Mouse (Mus musculus): ENCODE data around the gene Gm42878. TPM values are rescaled to one million over a fixed set of nuclear protein-coding genes. Genes with fewer than 3 reads are reported as not detected.

Gm42878 gene
- polyA plus RNA-seq, 1 experiment, result 0.13 TPM

- peaks cover 12% of the 10 kb centered on the region; the same call in 1 of the 2 replicates for H3K4me1 ChIP-seq (ENCODE audit: control insufficient read depth, insufficient read depth, low read length)
- no peaks in the 10 kb centered on the region for H3K27me3 ChIP-seq (replicated peaks; ENCODE audit: control insufficient read depth, insufficient read depth, low read length)
- H3K27ac ChIP-seq (ENCODE audit: insufficient read depth, low read depth, low read length), result no peak overlapping the region
- DNase-seq, result no peak
- 50% methylated on average over 11 of the region's 11 CpGs for WGBS
- H3K4me3 ChIP-seq (ENCODE audit: insufficient read depth, low read depth, low read length), result no peak overlapping the region
- H3K36me3 ChIP-seq (ENCODE audit: control insufficient read depth, insufficient read depth, low read length), result no peaks in the 10 kb centered on the region
- TF ChIP-seq POLR2A (IDR thresholded peaks at IDR 0.05; ENCODE audit: low read depth, low read length) (no peak), CTCF (conservative IDR thresholded peaks at IDR 0.05; ENCODE audit: insufficient read depth, insufficient read length, low read depth, low read length) (no peak)
Measured at GRCm38 (mm10) chr5:121591417-121592063, 46.3 kb upstream of the Gm42878 start.

GRCm38 (mm10) chr5:121589928-121590327 lies 44.6 kb upstream of the Gm42878 start:
- Histone ChIP-seq H3K27me3 (replicated peaks; ENCODE audit: control insufficient read depth, insufficient read depth, low read length) (no peaks in the 10 kb centered on the region), H3K27ac (ENCODE audit: insufficient read depth, low read depth, low read length) (no peak overlapping the region), H3K36me3 (ENCODE audit: control insufficient read depth, insufficient read depth, low read length) (no peaks in the 10 kb centered on the region), H3K4me1 (ENCODE audit: control insufficient read depth, insufficient read depth, low read length) (peaks cover 20% of the 10 kb centered on the region), H3K4me3 (ENCODE audit: insufficient read depth, low read depth, low read length) (no peak overlapping the region)
- TF ChIP-seq CTCF (conservative IDR thresholded peaks at IDR 0.05; ENCODE audit: insufficient read depth, insufficient read length, low read depth, low read length), result no peak
- no peak for TF ChIP-seq POLR2A (IDR thresholded peaks at IDR 0.05; ENCODE audit: low read depth, low read length)
- no peak for DNase-seq
- WGBS, result 89% methylated on average over 6 of the region's 6 CpGs

- peak; percentile 68 for DNase-seq
- Histone ChIP-seq H3K4me1 (ENCODE audit: control insufficient read depth, insufficient read depth, low read length) (peaks cover 15% of the 10 kb centered on the region), H3K36me3 (ENCODE audit: control insufficient read depth, insufficient read depth, low read length) (no peaks in the 10 kb centered on the region), H3K27me3 (replicated peaks; ENCODE audit: control insufficient read depth, insufficient read depth, low read length) (no peaks in the 10 kb centered on the region), H3K4me3 (ENCODE audit: insufficient read depth, low read depth, low read length) (no peak overlapping the region), H3K27ac (ENCODE audit: insufficient read depth, low read depth, low read length) (peak overlapping the region; percentile 14)
- TF ChIP-seq POLR2A (IDR thresholded peaks at IDR 0.05; ENCODE audit: low read depth, low read length) (no peak), CTCF (conservative IDR thresholded peaks at IDR 0.05; ENCODE audit: insufficient read depth, insufficient read length, low read depth, low read length) (no peak)
- 38% methylated on average over 6 of the region's 6 CpGs for WGBS
Measured at GRCm38 (mm10) chr5:121586400-121587039, 41.2 kb upstream of the Gm42878 start.

GRCm38 (mm10) chr5:121585699-121586098 lies 40.4 kb upstream of the Gm42878 start:
- H3K4me3 ChIP-seq (ENCODE audit: insufficient read depth, low read depth, low read length), result no peak overlapping the region
- no peaks in the 10 kb centered on the region for H3K27me3 ChIP-seq (replicated peaks; ENCODE audit: control insufficient read depth, insufficient read depth, low read length)
- peaks cover 13% of the 10 kb centered on the region for H3K4me1 ChIP-seq (ENCODE audit: control insufficient read depth, insufficient read depth, low read length)
- peak overlapping the region; percentile 10; the same call in 1 of the 2 replicates for H3K27ac ChIP-seq (ENCODE audit: insufficient read depth, low read depth, low read length)
- no peak for DNase-seq
- TF ChIP-seq POLR2A (IDR thresholded peaks at IDR 0.05; ENCODE audit: low read depth, low read length) (no peak), CTCF (conservative IDR thresholded peaks at IDR 0.05; ENCODE audit: insufficient read depth, insufficient read length, low read depth, low read length) (no peak)
- 90% methylated on average over 5 of the region's 5 CpGs for WGBS
- H3K36me3 ChIP-seq (ENCODE audit: control insufficient read depth, insufficient read depth, low read length), result no peaks in the 10 kb centered on the region

- H3K4me1 ChIP-seq (ENCODE audit: control insufficient read depth, insufficient read depth, low read length), result peaks cover 13% of the 10 kb centered on the region
- H3K4me3 ChIP-seq (ENCODE audit: insufficient read depth, low read depth, low read length), result no peak overlapping the region
- 94% methylated on average over 10 of the region's 10 CpGs for WGBS
- DNase-seq, result no peak
- TF ChIP-seq CTCF (conservative IDR thresholded peaks at IDR 0.05; ENCODE audit: insufficient read depth, insufficient read length, low read depth, low read length) (no peak), POLR2A (IDR thresholded peaks at IDR 0.05; ENCODE audit: low read depth, low read length) (no peak)
- peaks cover 2% of the 10 kb centered on the region; the same call in 1 of the 2 replicates for H3K36me3 ChIP-seq (ENCODE audit: control insufficient read depth, insufficient read depth, low read length)
- H3K27me3 ChIP-seq (replicated peaks; ENCODE audit: control insufficient read depth, insufficient read depth, low read length), result no peaks in the 10 kb centered on the region
- no peak overlapping the region for H3K27ac ChIP-seq (ENCODE audit: insufficient read depth, low read depth, low read length)
Measured at GRCm38 (mm10) chr5:121585005-121585404, 39.7 kb upstream of the Gm42878 start.

GRCm38 (mm10) chr5:121583765-121584501 lies 38.7 kb upstream of the Gm42878 start:
- peak overlapping the region; percentile 3; the same call in 1 of the 2 replicates for H3K4me3 ChIP-seq (ENCODE audit: insufficient read depth, low read depth, low read length)
- H3K27me3 ChIP-seq (replicated peaks; ENCODE audit: control insufficient read depth, insufficient read depth, low read length), result no peaks in the 10 kb centered on the region
- WGBS, result 22% methylated on average over 12 of the region's 12 CpGs
- peaks cover 13% of the 10 kb centered on the region for H3K4me1 ChIP-seq (ENCODE audit: control insufficient read depth, insufficient read depth, low read length)
- H3K27ac ChIP-seq (ENCODE audit: insufficient read depth, low read depth, low read length), result peak overlapping the region; percentile 94
- H3K36me3 ChIP-seq (ENCODE audit: control insufficient read depth, insufficient read depth, low read length), result peaks cover 2% of the 10 kb centered on the region; the same call in 1 of the 2 replicates
- TF ChIP-seq POLR2A (IDR thresholded peaks at IDR 0.05; ENCODE audit: low read depth, low read length) (no peak), CTCF (conservative IDR thresholded peaks at IDR 0.05; ENCODE audit: insufficient read depth, insufficient read length, low read depth, low read length) (peak; percentile 83)
- peak; percentile 99 for DNase-seq

GRCm38 (mm10) chr5:121581945-121582344 lies 36.7 kb upstream of the Gm42878 start:
- no peak overlapping the region for H3K27ac ChIP-seq (ENCODE audit: insufficient read depth, low read depth, low read length)
- no peak overlapping the region for H3K4me3 ChIP-seq (ENCODE audit: insufficient read depth, low read depth, low read length)
- peaks cover 13% of the 10 kb centered on the region for H3K4me1 ChIP-seq (ENCODE audit: control insufficient read depth, insufficient read depth, low read length)
- 80% methylated on average over 8 of the region's 8 CpGs for WGBS
- TF ChIP-seq CTCF (conservative IDR thresholded peaks at IDR 0.05; ENCODE audit: insufficient read depth, insufficient read length, low read depth, low read length) (no peak), POLR2A (IDR thresholded peaks at IDR 0.05; ENCODE audit: low read depth, low read length) (no peak)
- no peak for DNase-seq
- H3K27me3 ChIP-seq (replicated peaks; ENCODE audit: control insufficient read depth, insufficient read depth, low read length), result no peaks in the 10 kb centered on the region
- H3K36me3 ChIP-seq (ENCODE audit: control insufficient read depth, insufficient read depth, low read length), result peaks cover 2% of the 10 kb centered on the region; the same call in 1 of the 2 replicates
